Comparison of ENCODE assay signal across 20 mouse cellular contexts in genomic region chr8:105494566-105494965, GRCm38 (mm10). TPM values are rescaled to one million over a fixed set of nuclear protein-coding genes. Genes with fewer than 3 reads are reported as not detected.
DNase-seq lines count a peak whose midpoint lies in the region; ATAC-seq lines count a peak whose summit lies in the region.
"Had no signal": no experiment of that assay in that cellular context is flagged by ENCODE, and none has a peak within 500 bp of the region (broad histone marks: within the 10 kb centered on the region; RNA-seq: fewer than 3 reads in every experiment).

No protein-coding gene starts in this region.

- DNase-seq in embryonic facial prominence, embryonic 10.5 days (ENCODE audit: low spot score) = no peak
- no peak for DNase-seq in kidney, postnatal 14 days
- no peak for DNase-seq in right cerebral cortex, postnatal 36 days (ENCODE audit: low spot score in 2 of 2)
- DNase-seq in B cell, adult 2 months = no peak
- DNase-seq: adrenal gland, postnatal 25 days; cerebellum, adult 8-10 months; heart, postnatal 4 days; kidney, adult 9 months; layer of hippocampus, adult 9-11 months; right cerebral cortex, postnatal 4 days; thymus, postnatal 14 days had no signal

- WGBS in embryonic facial prominence, embryonic 13.5 days = 78% methylated on average over 3 of the region's 3 CpGs
- WGBS in embryonic facial prominence, embryonic 10.5 days = 83% methylated on average over 3 of the region's 3 CpGs
- 64% methylated on average over 3 of the region's 3 CpGs for WGBS in kidney, embryonic 14.5 days
- 82% methylated on average over 3 of the region's 3 CpGs for WGBS in neural tube, embryonic 13.5 days
- WGBS in neural tube, embryonic 15.5 days = 82% methylated on average over 3 of the region's 3 CpGs

- H3K4me3 ChIP-seq in embryonic facial prominence, embryonic 13.5 days = no peak overlapping the region
- no peak overlapping the region for H3K4me3 ChIP-seq in embryonic facial prominence, embryonic 10.5 days
- no peak overlapping the region for H3K4me3 ChIP-seq in kidney, embryonic 14.5 days (ENCODE audit: low read length)
- H3K4me3 ChIP-seq in neural tube, embryonic 13.5 days = no peak overlapping the region
- no peak overlapping the region for H3K4me3 ChIP-seq in neural tube, embryonic 15.5 days (replicated peaks)
- H3K4me3 ChIP-seq: heart, embryonic 10.5 days; midbrain, embryonic 13.5 days had no signal

- ATAC-seq in embryonic facial prominence, embryonic 13.5 days (ENCODE audit: insufficient number of reproducible peaks, insufficient read depth, low FRiP score, low TSS enrichment, low read depth) = no peak
- no peak for ATAC-seq in kidney, embryonic 14.5 days (ENCODE audit: low FRiP score, low TSS enrichment)
- no peak for ATAC-seq in neural tube, embryonic 13.5 days (ENCODE audit: low read depth)
- no peak for ATAC-seq in neural tube, embryonic 15.5 days (ENCODE audit: low FRiP score)
- ATAC-seq: forebrain, embryonic 16.5 days; midbrain, embryonic 13.5 days had no signal

- 0 out of 2 replicates have a peak overlapping the region, but pooled peaks have one; percentile 27 for H3K9ac ChIP-seq in embryonic facial prominence, embryonic 13.5 days
- H3K9ac ChIP-seq in kidney, embryonic 14.5 days (ENCODE audit: low read depth, low read length) = peak overlapping the region; percentile 28; the same call in 1 of the 2 replicates
- no peak overlapping the region for H3K9ac ChIP-seq in neural tube, embryonic 13.5 days
- no peak overlapping the region for H3K9ac ChIP-seq in neural tube, embryonic 15.5 days (replicated peaks)
- H3K9ac ChIP-seq: midbrain, embryonic 13.5 days had no signal

- H3K27me3 ChIP-seq in embryonic facial prominence, embryonic 13.5 days = no peaks in the 10 kb centered on the region
- peaks cover 8% of the 10 kb centered on the region; the same call in 1 of the 2 replicates for H3K27me3 ChIP-seq in embryonic facial prominence, embryonic 10.5 days (replicated peaks; ENCODE audit: low read depth, poor library complexity, severe bottlenecking)
- no peaks in the 10 kb centered on the region for H3K27me3 ChIP-seq in kidney, embryonic 14.5 days (ENCODE audit: control insufficient read depth, insufficient read depth, low read length)
- H3K27me3 ChIP-seq in neural tube, embryonic 13.5 days = no peaks in the 10 kb centered on the region
- no peaks in the 10 kb centered on the region for H3K27me3 ChIP-seq in neural tube, embryonic 15.5 days (replicated peaks)
- H3K27me3 ChIP-seq: CH12.LX; midbrain, embryonic 13.5 days had no signal

- H3K4me1 ChIP-seq in embryonic facial prominence, embryonic 13.5 days = peaks cover 31% of the 10 kb centered on the region
- peaks cover 41% of the 10 kb centered on the region for H3K4me1 ChIP-seq in embryonic facial prominence, embryonic 10.5 days
- peaks cover 16% of the 10 kb centered on the region; the same call in 1 of the 2 replicates for H3K4me1 ChIP-seq in kidney, embryonic 14.5 days (ENCODE audit: control insufficient read depth, insufficient read depth, low read length)
- H3K4me1 ChIP-seq in neural tube, embryonic 13.5 days (replicated peaks) = peaks cover 29% of the 10 kb centered on the region
- H3K4me1 ChIP-seq in neural tube, embryonic 15.5 days = peaks cover 25% of the 10 kb centered on the region

- no peaks in the 10 kb centered on the region for H3K9me3 ChIP-seq in embryonic facial prominence, embryonic 13.5 days
- H3K9me3 ChIP-seq in embryonic facial prominence, embryonic 10.5 days = no peaks in the 10 kb centered on the region
- no peaks in the 10 kb centered on the region for H3K9me3 ChIP-seq in kidney, embryonic 14.5 days (ENCODE audit: control insufficient read depth, low read length)
- no peaks in the 10 kb centered on the region for H3K9me3 ChIP-seq in neural tube, embryonic 13.5 days
- no peaks in the 10 kb centered on the region for H3K9me3 ChIP-seq in neural tube, embryonic 15.5 days (replicated peaks)
- H3K9me3 ChIP-seq: heart, embryonic 10.5 days; midbrain, embryonic 13.5 days had no signal

- no peaks in the 10 kb centered on the region for H3K36me3 ChIP-seq in embryonic facial prominence, embryonic 13.5 days
- H3K36me3 ChIP-seq in embryonic facial prominence, embryonic 10.5 days (replicated peaks) = no peaks in the 10 kb centered on the region
- no peaks in the 10 kb centered on the region for H3K36me3 ChIP-seq in kidney, embryonic 14.5 days (ENCODE audit: control insufficient read depth, insufficient read depth, low read length)
- H3K36me3 ChIP-seq in neural tube, embryonic 13.5 days = no peaks in the 10 kb centered on the region
- no peaks in the 10 kb centered on the region for H3K36me3 ChIP-seq in neural tube, embryonic 15.5 days
- H3K36me3 ChIP-seq: heart, embryonic 10.5 days; midbrain, embryonic 13.5 days had no signal

- no peak overlapping the region for H3K4me2 ChIP-seq in embryonic facial prominence, embryonic 13.5 days
- no peak overlapping the region; the same call in 1 of the 2 replicates for H3K4me2 ChIP-seq in kidney, embryonic 14.5 days (replicated peaks; ENCODE audit: low read depth, low read length)
- 0 out of 2 replicates have a peak overlapping the region, but pooled peaks have one; percentile 94 for H3K4me2 ChIP-seq in neural tube, embryonic 13.5 days
- H3K4me2 ChIP-seq in neural tube, embryonic 15.5 days = no peak overlapping the region

- H3K27ac ChIP-seq in embryonic facial prominence, embryonic 13.5 days = no peak overlapping the region
- no peak overlapping the region for H3K27ac ChIP-seq in embryonic facial prominence, embryonic 10.5 days (replicated peaks)
- H3K27ac ChIP-seq in kidney, embryonic 14.5 days (ENCODE audit: low read depth, low read length) = peak overlapping the region; percentile 20; the same call in 1 of the 2 replicates
- no peak overlapping the region; the same call in 1 of the 2 replicates for H3K27ac ChIP-seq in neural tube, embryonic 13.5 days (replicated peaks)
- H3K27ac ChIP-seq in neural tube, embryonic 15.5 days (replicated peaks) = no peak overlapping the region
- H3K27ac ChIP-seq: heart, embryonic 10.5 days; midbrain, embryonic 13.5 days had no signal

RNA-seq across cellular contexts. Expression of gene Zdhhc1, which starts 2.1 kb away (rescaled TPM):
- polyA plus RNA-seq in embryonic facial prominence, embryonic 13.5 days (2015; fragmentation: Nextera tagmentation; extraction: Ambion mirVana) = 52.2 and 53.3 TPM in 2 replicates
- polyA plus RNA-seq in embryonic facial prominence, embryonic 10.5 days (2016; fragmentation: Nextera tagmentation; extraction: Ambion mirVana) = 19.2 and 20.5 TPM in 2 replicates
- polyA plus RNA-seq in kidney, embryonic 14.5 days (2014; fragmentation: Nextera tagmentation; extraction: Ambion mirVana) = 27.4 and 37.3 TPM in 2 replicates
- 27.8 and 31.9 TPM in 2 replicates for polyA plus RNA-seq in neural tube, embryonic 13.5 days (2015; fragmentation: Nextera tagmentation; extraction: Ambion mirVana)
- polyA plus RNA-seq in neural tube, embryonic 15.5 days (2015; fragmentation: Nextera tagmentation; extraction: Ambion mirVana) = 36.6 and 36.8 TPM in 2 replicates

RNA-seq across cellular contexts. Expression of gene Tppp3, which starts 23.2 kb away (rescaled TPM):
- polyA plus RNA-seq in embryonic facial prominence, embryonic 13.5 days (2015; fragmentation: Nextera tagmentation; extraction: Ambion mirVana) = 18.7 and 23.1 TPM in 2 replicates
- 35.7 and 48.8 TPM in 2 replicates for polyA plus RNA-seq in embryonic facial prominence, embryonic 10.5 days (2016; fragmentation: Nextera tagmentation; extraction: Ambion mirVana)
- 18.3 and 22.3 TPM in 2 replicates for polyA plus RNA-seq in kidney, embryonic 14.5 days (2014; fragmentation: Nextera tagmentation; extraction: Ambion mirVana)
- 239 and 296 TPM in 2 replicates for polyA plus RNA-seq in neural tube, embryonic 13.5 days (2015; fragmentation: Nextera tagmentation; extraction: Ambion mirVana)
- 253 and 288 TPM in 2 replicates for polyA plus RNA-seq in neural tube, embryonic 15.5 days (2015; fragmentation: Nextera tagmentation; extraction: Ambion mirVana)

RNA-seq across cellular contexts. Expression of gene Hsd11b2, which starts 24.0 kb away (rescaled TPM):
- polyA plus RNA-seq in embryonic facial prominence, embryonic 13.5 days (2015; fragmentation: Nextera tagmentation; extraction: Ambion mirVana) = 0.87 and 1.1 TPM in 2 replicates
- polyA plus RNA-seq in embryonic facial prominence, embryonic 10.5 days (2016; fragmentation: Nextera tagmentation; extraction: Ambion mirVana) = 18.8 and 22.2 TPM in 2 replicates
- 32.9 and 40.2 TPM in 2 replicates for polyA plus RNA-seq in kidney, embryonic 14.5 days (2014; fragmentation: Nextera tagmentation; extraction: Ambion mirVana)
- polyA plus RNA-seq in neural tube, embryonic 13.5 days (2015; fragmentation: Nextera tagmentation; extraction: Ambion mirVana) = 5.4 and 5.5 TPM in 2 replicates
- polyA plus RNA-seq in neural tube, embryonic 15.5 days (2015; fragmentation: Nextera tagmentation; extraction: Ambion mirVana) = 1.0 and 1.1 TPM in 2 replicates
- polyA plus RNA-seq: cortical plate, adult 2 months had no signal

Comparison
In these comparisons a context has a peak if more than half of its experiments do, and no peak if none do; other contexts are left out.
1. H3K9ac ChIP-seq: peak in embryonic facial prominence, embryonic 13.5 days (single experiment) and kidney, embryonic 14.5 days (single experiment); none in neural tube, embryonic 13.5 days (single experiment) and neural tube, embryonic 15.5 days (single experiment).